Mouse (Mus musculus): ENCODE data around the gene Slc25a54. TPM values are rescaled to one million over a fixed set of nuclear protein-coding genes. Genes with fewer than 3 reads are reported as not detected.

Slc25a54 gene
- total RNA-seq, 2 experiments from 2014 or later, result not detected

DNA sequence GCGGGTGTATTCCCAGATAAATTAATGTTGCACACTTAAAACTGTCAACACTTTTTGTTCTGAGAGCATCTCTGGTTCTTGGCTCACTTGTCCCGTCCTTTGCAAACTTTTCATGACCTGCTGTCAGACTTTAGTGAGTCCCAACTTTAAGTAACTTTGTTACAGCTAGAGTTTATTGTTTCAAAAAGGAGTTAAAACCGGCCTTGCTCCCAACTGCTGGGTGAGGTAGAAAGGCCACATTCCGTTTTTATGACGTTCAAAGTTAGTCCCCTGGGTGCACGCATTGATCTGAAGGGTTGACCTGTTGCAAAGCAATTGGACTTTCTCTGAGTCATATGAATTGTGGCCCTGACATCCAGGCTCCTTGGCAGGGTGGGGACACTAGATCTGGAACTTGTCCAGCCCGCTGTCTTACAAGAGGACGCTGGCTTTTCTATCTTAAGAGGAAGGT lies 43.3 kb downstream of the Slc25a54 start:
- peak; percentile 43; the same call in 1 of the 2 replicates for ATAC-seq (replicated peaks; ENCODE audit: poor library complexity)

DNA sequence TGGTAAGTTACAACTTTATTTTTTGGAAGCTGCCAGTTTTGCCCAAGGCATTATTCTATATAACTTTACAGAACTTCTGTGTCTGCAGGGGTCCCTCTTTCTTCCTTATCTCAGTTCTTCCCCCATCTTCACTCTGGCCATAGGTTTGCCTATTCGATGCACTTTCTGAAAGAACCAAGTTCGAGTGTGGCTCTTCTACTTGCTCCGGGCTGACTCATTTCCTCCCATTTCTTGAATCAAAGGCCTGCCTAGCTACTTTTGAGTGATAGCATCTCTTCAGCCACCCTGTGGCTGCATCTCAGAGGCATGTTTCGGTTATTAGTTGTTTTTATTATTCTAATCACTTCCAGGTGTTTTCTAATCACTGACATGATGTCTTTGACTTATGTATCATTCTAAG lies 43.8 kb downstream of the Slc25a54 start:
- 0 out of 2 replicates have a peak, but pooled peaks have one; percentile 19 for ATAC-seq (replicated peaks; ENCODE audit: poor library complexity)

GRCm38 (mm10) chr3:109125531-109125930 lies 45.3 kb downstream of the Slc25a54 start:
- ATAC-seq (replicated peaks; ENCODE audit: poor library complexity), result 0 out of 2 replicates have a peak, but pooled peaks have one; percentile 16

- peak; percentile 86 for ATAC-seq (replicated peaks; ENCODE audit: poor library complexity)
Measured at GRCm38 (mm10) chr3:109129768-109130167, 49.5 kb downstream of the Slc25a54 start.

GRCm38 (mm10) chr3:109132966-109133365 lies 52.7 kb downstream of the Slc25a54 start:
- no peak for ATAC-seq (replicated peaks; ENCODE audit: poor library complexity)

DNA sequence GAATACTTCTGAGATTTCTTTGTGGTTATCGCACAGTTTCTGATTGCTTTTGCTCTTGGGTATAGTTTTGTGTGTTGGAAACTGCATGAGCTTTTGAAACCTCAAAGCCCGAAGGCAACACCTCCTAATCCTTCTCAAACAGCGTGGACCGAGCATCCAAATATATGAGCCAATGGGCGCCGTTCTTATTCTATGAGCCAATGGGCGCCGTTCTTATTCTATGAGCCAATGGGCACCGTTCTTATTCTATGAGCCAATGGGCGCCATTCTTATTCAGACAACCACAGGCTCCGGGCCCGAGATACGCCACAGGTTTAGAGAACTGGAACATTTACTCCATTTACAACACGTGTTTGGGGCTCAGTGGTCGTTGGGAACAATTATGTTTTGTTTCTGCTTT lies 53.8 kb downstream of the Slc25a54 start:
- ATAC-seq (replicated peaks; ENCODE audit: poor library complexity), result no peak

GRCm38 (mm10) chr3:109135352-109135751 lies 55.1 kb downstream of the Slc25a54 start:
- ATAC-seq (replicated peaks; ENCODE audit: poor library complexity), result peak; percentile 58; the same call in 1 of the 2 replicates

- ATAC-seq (replicated peaks; ENCODE audit: poor library complexity), result no peak
Measured at GRCm38 (mm10) chr3:109152561-109152960, 72.3 kb downstream of the Slc25a54 start.

GRCm38 (mm10) chr3:109153410-109153809 lies 73.1 kb downstream of the Slc25a54 start:
- peak; percentile 75 for ATAC-seq (replicated peaks; ENCODE audit: poor library complexity)

DNA sequence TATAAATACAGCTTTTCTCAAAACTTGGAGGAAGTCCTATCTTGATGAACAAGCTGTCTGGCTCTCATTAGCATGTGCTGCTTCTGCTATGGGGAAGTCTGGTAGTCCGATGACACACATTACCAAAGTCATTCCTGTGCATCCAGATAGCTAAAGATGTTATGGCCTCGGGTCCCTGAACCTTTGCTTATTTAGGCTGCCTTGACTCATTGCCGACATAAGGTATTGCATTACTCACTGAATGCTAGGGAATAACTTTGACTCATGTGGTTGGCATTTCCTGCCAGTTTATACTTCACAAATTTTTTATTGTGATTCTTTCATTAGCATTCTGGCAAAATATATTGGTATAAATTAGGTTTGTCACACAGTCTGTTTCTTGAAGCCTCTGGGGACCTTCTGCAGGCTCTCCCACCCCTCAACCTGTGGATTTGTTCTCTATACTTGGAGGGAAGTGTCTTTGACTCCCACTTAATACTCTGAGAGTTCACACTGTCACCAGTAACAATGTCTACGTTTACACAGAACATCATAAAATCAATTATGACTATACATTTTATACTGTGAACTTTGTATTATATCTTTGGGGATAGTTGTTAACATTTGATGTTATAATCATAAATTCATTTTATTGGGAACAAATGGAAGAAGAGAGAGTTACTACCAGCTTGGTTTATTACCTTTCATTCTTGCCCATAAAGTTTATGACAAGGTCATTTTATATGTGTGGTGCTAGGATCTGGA lies 75.8 kb downstream of the Slc25a54 start:
- no peak for ATAC-seq (replicated peaks; ENCODE audit: poor library complexity)

- ATAC-seq (replicated peaks; ENCODE audit: poor library complexity), result no peak
Measured at GRCm38 (mm10) chr3:109157481-109157880, 77.2 kb downstream of the Slc25a54 start.

- ATAC-seq (replicated peaks; ENCODE audit: poor library complexity), result no peak
Measured at GRCm38 (mm10) chr3:109164088-109164487, 83.8 kb downstream of the Slc25a54 start.

- ATAC-seq (replicated peaks; ENCODE audit: poor library complexity), result no peak
Measured at GRCm38 (mm10) chr3:109164644-109165043, 84.4 kb downstream of the Slc25a54 start.

DNA sequence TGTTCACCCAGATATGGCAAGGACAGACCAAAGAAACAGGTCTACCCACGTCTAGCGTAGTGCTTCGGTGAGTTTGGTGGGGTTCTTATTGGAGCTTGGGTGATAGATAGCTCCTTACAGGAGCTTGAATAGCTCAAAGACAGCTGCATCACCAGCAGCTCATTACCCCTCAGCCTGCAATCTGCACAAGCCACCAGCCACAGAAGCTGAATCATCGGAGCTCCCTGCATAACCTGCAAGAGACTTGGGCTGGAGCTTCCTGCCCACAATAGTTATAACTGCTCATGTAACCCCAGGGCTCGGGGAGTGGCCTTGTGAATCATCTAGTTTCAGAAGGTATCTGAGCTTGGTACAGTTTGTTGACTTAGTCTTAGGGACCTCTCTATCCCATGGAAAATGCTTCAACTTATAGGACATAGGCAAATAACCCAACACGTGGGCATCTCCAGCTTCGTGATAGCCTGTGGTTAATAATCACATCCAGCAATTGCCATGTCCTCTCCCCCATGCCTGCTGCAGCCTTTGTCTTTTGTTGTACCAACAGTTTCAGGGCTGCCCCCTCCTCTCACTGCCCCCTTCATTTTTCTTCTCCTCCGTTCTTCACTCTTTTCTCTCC lies 85.1 kb downstream of the Slc25a54 start:
- ATAC-seq (replicated peaks; ENCODE audit: poor library complexity), result peak; percentile 86

Other genes with a start within 250 kb of the Slc25a54 start
- gene Stxbp3, start 239.9 kb upstream of the Slc25a54 start, total RNA-seq (2015), result 28.8 and 36.7 TPM in 2 replicates
- 18.0 and 26.9 TPM in 2 replicates for gene Stxbp3, start 239.9 kb upstream of the Slc25a54 start, total RNA-seq (2017)
- gene Fndc7, start 190.5 kb upstream of the Slc25a54 start, total RNA-seq (2015), result 0.07 TPM in 1 of 2 replicates, not detected in the other
- gene Fndc7, start 190.5 kb upstream of the Slc25a54 start, total RNA-seq (2017), result 0.25 TPM in 1 of 2 replicates, not detected in the other
- gene Prpf38b, start 168.7 kb upstream of the Slc25a54 start, total RNA-seq (2015), result 138 and 148 TPM in 2 replicates
- 235 and 313 TPM in 2 replicates for gene Prpf38b, start 168.7 kb upstream of the Slc25a54 start, total RNA-seq (2017)
- gene Henmt1, start 140.6 kb upstream of the Slc25a54 start, total RNA-seq (2015), result 0.56 TPM in 1 of 2 replicates, not detected in the other
- gene Henmt1, start 140.6 kb upstream of the Slc25a54 start, total RNA-seq (2017), result 0.64 TPM in 1 of 2 replicates, not detected in the other
- not detected in 2 replicates for gene Gm9857, start 140.0 kb upstream of the Slc25a54 start, total RNA-seq (2015)
- not detected in 2 replicates for gene Gm9857, start 140.0 kb upstream of the Slc25a54 start, total RNA-seq (2017)
- 26.6 and 27.6 TPM in 2 replicates for gene Fam102b, start 52.9 kb upstream of the Slc25a54 start, total RNA-seq (2015)
- 31.1 and 34.7 TPM in 2 replicates for gene Fam102b, start 52.9 kb upstream of the Slc25a54 start, total RNA-seq (2017)
- 16.1 and 19.0 TPM in 2 replicates for gene Slc25a24, start 42.7 kb downstream of the Slc25a54 start, total RNA-seq (2015)
- 15.5 and 17.2 TPM in 2 replicates for gene Slc25a24, start 42.7 kb downstream of the Slc25a54 start, total RNA-seq (2017)

All from megakaryocyte progenitor cell, adult 5-6 weeks (primary cell).